Mouse (Mus musculus) erythroid progenitor cell, adult 5-6 weeks (primary cell): ENCODE results near the gene Alad. TPM values are rescaled to one million over a fixed set of nuclear protein-coding genes. Genes with fewer than 3 reads are reported as not detected.

ENCODE experiments used
- total RNA-seq, 2 experiments: library from RNA; stranded (forward) in 1 of 2; stranded (reverse) in 1 of 2; fragments of 150-400 nt in 1 of 2; fragments of 186-747, 209-891 nt in 1 of 2; gene quantifications; 2 replicates each; pipeline versions ENCODE4 v1.2.3 to v1.2.4; 2015 to 2017; ENCODE audit warnings: low replicate concordance in 2 of 2

The Alad gene
- total RNA-seq, 2 experiments from 2014 or later, result 271 to 510 TPM

Other genes with a start within 250 kb of the Alad start
- 23.1 and 29.9 TPM in 2 replicates for gene Fkbp15, start 159.4 kb downstream of the Alad start, total RNA-seq (2015; ENCODE audit: low replicate concordance)
- 35.2 and 49.7 TPM in 2 replicates for gene Fkbp15, start 159.4 kb downstream of the Alad start, total RNA-seq (2017; ENCODE audit: low replicate concordance)
- 6.7 and 10.1 TPM in 2 replicates for gene Slc31a1, start 159.2 kb downstream of the Alad start, total RNA-seq (2015; ENCODE audit: low replicate concordance)
- gene Slc31a1, start 159.2 kb downstream of the Alad start, total RNA-seq (2017; ENCODE audit: low replicate concordance), result 4.2 and 4.5 TPM in 2 replicates
- 54.5 and 68.1 TPM in 2 replicates for gene Cdc26, start 111.3 kb downstream of the Alad start, total RNA-seq (2015; ENCODE audit: low replicate concordance)
- 17.9 and 37.6 TPM in 2 replicates for gene Cdc26, start 111.3 kb downstream of the Alad start, total RNA-seq (2017; ENCODE audit: low replicate concordance)
- 12.6 and 15.9 TPM in 2 replicates for gene Prpf4, start 111.1 kb downstream of the Alad start, total RNA-seq (2015; ENCODE audit: low replicate concordance)
- gene Prpf4, start 111.1 kb downstream of the Alad start, total RNA-seq (2017; ENCODE audit: low replicate concordance), result 13.6 and 14.2 TPM in 2 replicates
- not detected in 2 replicates for gene Rnf183, start 84.7 kb downstream of the Alad start, total RNA-seq (2015; ENCODE audit: low replicate concordance)
- gene Rnf183, start 84.7 kb downstream of the Alad start, total RNA-seq (2017; ENCODE audit: low replicate concordance), result not detected in 2 replicates
- gene Wdr31, start 49.0 kb downstream of the Alad start, total RNA-seq (2015; ENCODE audit: low replicate concordance), result 1.8 TPM in 1 of 2 replicates, not detected in the other
- gene Wdr31, start 49.0 kb downstream of the Alad start, total RNA-seq (2017; ENCODE audit: low replicate concordance), result 1.2 and 1.7 TPM in 2 replicates
- not detected in 2 replicates for gene Bspry, start 39.9 kb downstream of the Alad start, total RNA-seq (2015; ENCODE audit: low replicate concordance)
- gene Bspry, start 39.9 kb downstream of the Alad start, total RNA-seq (2017; ENCODE audit: low replicate concordance), result not detected in 2 replicates
- gene Hdhd3, start 16.5 kb downstream of the Alad start, total RNA-seq (2015; ENCODE audit: low replicate concordance), result not detected in 2 replicates
- gene Hdhd3, start 16.5 kb downstream of the Alad start, total RNA-seq (2017; ENCODE audit: low replicate concordance), result not detected in 2 replicates
- 45.4 and 74.2 TPM in 2 replicates for gene Pole3, start 5.2 kb upstream of the Alad start, total RNA-seq (2015; ENCODE audit: low replicate concordance)
- 51.3 and 53.0 TPM in 2 replicates for gene Pole3, start 5.2 kb upstream of the Alad start, total RNA-seq (2017; ENCODE audit: low replicate concordance)
- gene 4933430I17Rik, start 5.5 kb upstream of the Alad start, total RNA-seq (2015; ENCODE audit: low replicate concordance), result not detected in 2 replicates
- gene 4933430I17Rik, start 5.5 kb upstream of the Alad start, total RNA-seq (2017; ENCODE audit: low replicate concordance), result 0.90 TPM in 1 of 2 replicates, not detected in the other
- gene Rgs3, start 39.9 kb upstream of the Alad start, total RNA-seq (2015; ENCODE audit: low replicate concordance), result 6.5 TPM in 1 of 2 replicates, not detected in the other
- gene Rgs3, start 39.9 kb upstream of the Alad start, total RNA-seq (2017; ENCODE audit: low replicate concordance), result 0.30 and 4.1 TPM in 2 replicates